Mouse (Mus musculus) lung, adult 2 months (tissue): ENCODE measurements around the gene Slc4a1.

Experiments used
- CTCF ChIP-seq: fragments of 200-500 bp; IDR thresholded peaks from 2 replicates; pipeline ENCODE4 v1.5.1; 2011; ENCODE audit warnings: mild to moderate bottlenecking, low read length, control low read depth; ENCODE audit not compliant: insufficient read depth
- POLR2A ChIP-seq: fragments of 200-500 bp; IDR thresholded peaks from 2 replicates; pipeline ENCODE4 v1.6.1; 2011; ENCODE audit warnings: low read depth, mild to moderate bottlenecking, control low read depth, low read length, borderline replicate concordance; ENCODE audit errors: extremely low read depth

- TF ChIP-seq POLR2A (no peak), CTCF (no peak)
Measured at GRCm38 (mm10) chr11:102406401-102406800, 40.4 kb upstream of the Slc4a1 start.
